Mouse (Mus musculus) hindbrain, embryonic 13.5 days (tissue): ENCODE results near the gene Rdh16. TPM values are rescaled to one million over a fixed set of nuclear protein-coding genes. Genes with fewer than 3 reads are reported as not detected.
"Not testable (repeated sequence)": the region's sequence is repeated elsewhere in the genome, so short reads cannot be mapped to it uniquely, and the experiment has no call there.

ENCODE experiments used
- ATAC-seq: fragments of 200-750 bp; cut with Nextera tagmentation; 2 replicates; pipeline ENCODE4 v1.8.0; 2017; ENCODE audit warnings: moderate TSS enrichment; ENCODE audit not compliant: low FRiP score
- H3K27ac ChIP-seq: fragments of 300-500 bp; sonication (generic); 2 replicates; pipeline ENCODE4 v1.5.1; 2015; ENCODE audit warnings: inconsistent platforms, mild to moderate bottlenecking, moderate library complexity
- H3K27me3 ChIP-seq: fragments of 300-500 bp; sonication (generic); 2 replicates; pipeline ENCODE4 v1.6.1; 2015; ENCODE audit warnings: mild to moderate bottlenecking, inconsistent platforms
- H3K36me3 ChIP-seq: fragments of 300-500 bp; sonication (generic); 2 replicates; pipeline ENCODE4 v1.6.1; 2015; ENCODE audit warnings: mild to moderate bottlenecking, inconsistent platforms
- H3K4me1 ChIP-seq: fragments of 300-500 bp; sonication (generic); replicated peaks from 2 replicates; pipeline ENCODE4 v1.6.1; 2015; ENCODE audit warnings: inconsistent platforms
- H3K4me2 ChIP-seq: fragments of 300-500 bp; sonication (generic); 2 replicates; pipeline ENCODE4 v1.6.1; 2015; ENCODE audit warnings: inconsistent platforms, mild to moderate bottlenecking, moderate library complexity
- H3K4me3 ChIP-seq: fragments of 300-500 bp; sonication (generic); 2 replicates; pipeline ENCODE4 v1.5.1; 2015; ENCODE audit warnings: mild to moderate bottlenecking, inconsistent platforms
- H3K9ac ChIP-seq: fragments of 300-500 bp; sonication (generic); 2 replicates; pipeline ENCODE4 v1.6.1; 2015; ENCODE audit warnings: mild to moderate bottlenecking, inconsistent platforms
- H3K9me3 ChIP-seq: fragments of 300-500 bp; sonication (generic); 2 replicates; pipeline ENCODE4 v1.6.1; 2016; ENCODE audit warnings: inconsistent platforms
- WGBS: fragments of 180-500 bp; shearing (Covaris S2); methylation state at CpG from one replicate; pipeline ENCODE4 v1.1.7; 2015; 5-methylcytosine and 5-hydroxymethylcytosine counted together
- polyA plus RNA-seq: library from polyadenylated mRNA; unstranded; fragments of >200 nt; fragmentation: Nextera tagmentation; extraction: Ambion mirVana; gene quantifications from 2 replicates; pipeline ENCODE4 v1.2.1, GENCODE M21; 2015

The Rdh16 gene
- polyA plus RNA-seq, 1 experiment from 2014 or later: not detected

GRCm38 (mm10) chr10:127785411-127785810, 15.5 kb upstream of the Rdh16 start:
- H3K4me2 ChIP-seq, H3K27ac ChIP-seq, H3K4me3 ChIP-seq, H3K36me3 ChIP-seq, H3K9ac ChIP-seq, ATAC-seq, H3K9me3 ChIP-seq, H3K27me3 ChIP-seq, H3K4me1 ChIP-seq: not testable (repeated sequence)
- 76% methylated on average over 1 of the region's 1 CpGs for WGBS

GRCm38 (mm10) chr10:127799295-127799694, 1.7 kb upstream of the Rdh16 start:
- no peak overlapping the region for H3K27ac ChIP-seq
- H3K9me3 ChIP-seq: peaks cover 5% of the 10 kb centered on the region
- H3K27me3 ChIP-seq: no peaks in the 10 kb centered on the region
- H3K4me2 ChIP-seq: no peak overlapping the region
- no peak overlapping the region for H3K9ac ChIP-seq
- no peaks in the 10 kb centered on the region for H3K36me3 ChIP-seq
- WGBS: 86% methylated on average over 1 of the region's 1 CpGs
- no peak for ATAC-seq
- no peak overlapping the region for H3K4me3 ChIP-seq
- no peaks in the 10 kb centered on the region for H3K4me1 ChIP-seq

GRCm38 (mm10) chr10:127801612-127802011, 660 bp downstream of the Rdh16 start:
- ATAC-seq: no peak
- H3K27ac ChIP-seq: no peak overlapping the region
- peaks cover 3% of the 10 kb centered on the region for H3K9me3 ChIP-seq
- WGBS: 88% methylated on average over 2 of the region's 2 CpGs
- no peaks in the 10 kb centered on the region for H3K36me3 ChIP-seq
- H3K27me3 ChIP-seq: no peaks in the 10 kb centered on the region
- no peak overlapping the region for H3K4me3 ChIP-seq
- no peak overlapping the region for H3K9ac ChIP-seq
- no peaks in the 10 kb centered on the region for H3K4me1 ChIP-seq
- no peak overlapping the region for H3K4me2 ChIP-seq

GRCm38 (mm10) chr10:127802236-127802635, 1.3 kb downstream of the Rdh16 start:
- ATAC-seq: no peak
- no peak overlapping the region for H3K9ac ChIP-seq
- no peaks in the 10 kb centered on the region for H3K36me3 ChIP-seq
- H3K4me1 ChIP-seq: no peaks in the 10 kb centered on the region
- H3K27me3 ChIP-seq: no peaks in the 10 kb centered on the region
- H3K9me3 ChIP-seq: no peaks in the 10 kb centered on the region
- H3K4me2 ChIP-seq: no peak overlapping the region
- 83% methylated on average over 5 of the region's 5 CpGs for WGBS
- H3K27ac ChIP-seq: no peak overlapping the region
- H3K4me3 ChIP-seq: no peak overlapping the region

- H3K27ac ChIP-seq: no peak overlapping the region
- no peak overlapping the region for H3K4me2 ChIP-seq
- no peak overlapping the region for H3K4me3 ChIP-seq
- no peak overlapping the region for H3K9ac ChIP-seq
- H3K36me3 ChIP-seq: no peaks in the 10 kb centered on the region
- H3K27me3 ChIP-seq: no peaks in the 10 kb centered on the region
- no peak for ATAC-seq
- WGBS: 58% methylated on average over 7 of the region's 7 CpGs
- H3K9me3 ChIP-seq: no peaks in the 10 kb centered on the region
- no peaks in the 10 kb centered on the region for H3K4me1 ChIP-seq
These were observed 3.5 kb downstream of the Rdh16 start for GRCm38 (mm10) chr10:127804416-127804815.

- no peaks in the 10 kb centered on the region for H3K36me3 ChIP-seq
- H3K9me3 ChIP-seq: peaks cover 10% of the 10 kb centered on the region
- no peaks in the 10 kb centered on the region for H3K4me1 ChIP-seq
- ATAC-seq: no peak
- H3K4me3 ChIP-seq: no peak overlapping the region
- no peak overlapping the region for H3K9ac ChIP-seq
- H3K4me2 ChIP-seq: no peak overlapping the region
- H3K27me3 ChIP-seq: no peaks in the 10 kb centered on the region
- H3K27ac ChIP-seq: no peak overlapping the region
These were observed 14.9 kb downstream of the Rdh16 start for GRCm38 (mm10) chr10:127815888-127816287.

GRCm38 (mm10) chr10:127817268-127817910, 16.4 kb downstream of the Rdh16 start:
- H3K4me2 ChIP-seq, H3K36me3 ChIP-seq, H3K4me3 ChIP-seq, H3K9ac ChIP-seq, H3K4me1 ChIP-seq, ATAC-seq, H3K27ac ChIP-seq, H3K27me3 ChIP-seq: not testable (repeated sequence)
- 88% methylated on average over 4 of the region's 4 CpGs for WGBS
- H3K9me3 ChIP-seq: peaks cover 12% of the 10 kb centered on the region

- not testable (repeated sequence) for ATAC-seq
These were observed 20.9 kb downstream of the Rdh16 start for GRCm38 (mm10) chr10:127821806-127822205.

GRCm38 (mm10) chr10:127825386-127825785, 24.4 kb downstream of the Rdh16 start:
- peaks cover 4% of the 10 kb centered on the region; the same call in 1 of the 2 replicates for H3K9me3 ChIP-seq
- 87% methylated on average over 6 of the region's 6 CpGs for WGBS
- no peaks in the 10 kb centered on the region for H3K4me1 ChIP-seq
- H3K4me2 ChIP-seq: no peak overlapping the region
- no peaks in the 10 kb centered on the region for H3K36me3 ChIP-seq
- H3K27ac ChIP-seq: no peak overlapping the region
- H3K27me3 ChIP-seq: no peaks in the 10 kb centered on the region
- H3K4me3 ChIP-seq: no peak overlapping the region
- no peak overlapping the region for H3K9ac ChIP-seq
- no peak for ATAC-seq

More at GRCm38 (mm10) chr10:127821806-127822205, 20.9 kb downstream of the Rdh16 start:
- not testable (repeated sequence) for H3K4me1 ChIP-seq, H3K36me3 ChIP-seq, H3K27me3 ChIP-seq, H3K27ac ChIP-seq, H3K4me2 ChIP-seq, H3K4me3 ChIP-seq, H3K9ac ChIP-seq
- WGBS: 94% methylated on average over 2 of the region's 2 CpGs
- H3K9me3 ChIP-seq: peaks cover 12% of the 10 kb centered on the region

- Histone ChIP-seq H3K27me3 (no peaks in the 10 kb centered on the region), H3K27ac (no peak overlapping the region), H3K4me3 (no peak overlapping the region), H3K4me2 (no peak overlapping the region), H3K36me3 (no peaks in the 10 kb centered on the region), H3K9me3 (no peaks in the 10 kb centered on the region), H3K4me1 (no peaks in the 10 kb centered on the region), H3K9ac (no peak overlapping the region)
- WGBS: 71% methylated on average over 3 of the region's 3 CpGs
- ATAC-seq: no peak
These were observed 28.2 kb downstream of the Rdh16 start for GRCm38 (mm10) chr10:127829121-127829520.

GRCm38 (mm10) chr10:127834186-127834585, 33.2 kb downstream of the Rdh16 start:
- H3K27ac ChIP-seq, H3K4me3 ChIP-seq, H3K4me1 ChIP-seq, H3K36me3 ChIP-seq, H3K27me3 ChIP-seq, ATAC-seq, H3K4me2 ChIP-seq, H3K9me3 ChIP-seq, H3K9ac ChIP-seq: not testable (repeated sequence)
- 98% methylated on average over 1 of the region's 1 CpGs for WGBS

GRCm38 (mm10) chr10:127835292-127835691, 34.3 kb downstream of the Rdh16 start:
- ATAC-seq: no peak
- WGBS: 91% methylated on average over 5 of the region's 5 CpGs
- H3K27ac ChIP-seq: no peak overlapping the region
- no peaks in the 10 kb centered on the region for H3K36me3 ChIP-seq
- no peak overlapping the region for H3K9ac ChIP-seq
- H3K4me3 ChIP-seq: no peak overlapping the region
- no peaks in the 10 kb centered on the region for H3K27me3 ChIP-seq
- H3K4me1 ChIP-seq: no peaks in the 10 kb centered on the region
- H3K9me3 ChIP-seq: peaks cover 6% of the 10 kb centered on the region; the same call in 1 of the 2 replicates
- H3K4me2 ChIP-seq: no peak overlapping the region

GRCm38 (mm10) chr10:127837793-127838192, 36.8 kb downstream of the Rdh16 start:
- H3K4me2 ChIP-seq, H3K4me3 ChIP-seq, ATAC-seq, H3K27me3 ChIP-seq, H3K9ac ChIP-seq, H3K36me3 ChIP-seq, H3K4me1 ChIP-seq, H3K9me3 ChIP-seq, H3K27ac ChIP-seq: not testable (repeated sequence)
- 93% methylated on average over 5 of the region's 5 CpGs for WGBS
